Mouse (Mus musculus) midbrain, embryonic 16.5 days (tissue): ENCODE data around the gene Snapin. TPM values are rescaled to one million over a fixed set of nuclear protein-coding genes. Genes with fewer than 3 reads are reported as not detected.

Source experiments
- ATAC-seq: fragments of 200-750 bp; cut with Nextera tagmentation; 2 replicates; pipeline ENCODE4 v1.8.0; 2017; ENCODE audit warnings: moderate TSS enrichment
- H3K27ac ChIP-seq: fragments of 300-500 bp; sonication (generic); 2 replicates; pipeline ENCODE4 v1.5.1; 2014; ENCODE audit warnings: mild to moderate bottlenecking, low read length, mixed read lengths
- H3K27me3 ChIP-seq: fragments of 300-500 bp; sonication (generic); 2 replicates; pipeline ENCODE4 v1.6.1; 2014; ENCODE audit warnings: low read depth, low read length, mixed read lengths; ENCODE audit not compliant: control insufficient read depth, insufficient read depth
- H3K36me3 ChIP-seq: fragments of 300-500 bp; sonication (generic); 2 replicates; pipeline ENCODE4 v1.6.1; 2014; ENCODE audit warnings: mild to moderate bottlenecking, low read length, moderate library complexity, mixed read lengths; ENCODE audit not compliant: control insufficient read depth, insufficient read depth
- H3K4me1 ChIP-seq: fragments of 300-500 bp; sonication (generic); 2 replicates; pipeline ENCODE4 v1.6.1; 2014; ENCODE audit warnings: mild to moderate bottlenecking, low read length, mixed read lengths; ENCODE audit not compliant: control insufficient read depth, insufficient read depth
- H3K4me2 ChIP-seq: fragments of 300-500 bp; sonication (generic); 2 replicates; pipeline ENCODE4 v1.6.1; 2014; ENCODE audit warnings: mild to moderate bottlenecking, low read length, mixed read lengths
- H3K4me3 ChIP-seq: fragments of 300-500 bp; sonication (generic); 2 replicates; pipeline ENCODE4 v1.5.1; 2014; ENCODE audit warnings: low read depth, mild to moderate bottlenecking, low read length, moderate library complexity, mixed read lengths
- H3K9ac ChIP-seq: fragments of 300-500 bp; sonication (generic); 2 replicates; pipeline ENCODE4 v1.6.1; 2014; ENCODE audit warnings: low read depth, low read length, mixed read lengths
- H3K9me3 ChIP-seq: fragments of 300-500 bp; sonication (generic); replicated peaks from 2 replicates; pipeline ENCODE4 v1.6.1; 2014; ENCODE audit warnings: mild to moderate bottlenecking, low read length, mixed read lengths; ENCODE audit not compliant: control insufficient read depth, poor library complexity, severe bottlenecking
- WGBS: fragments of 180-500 bp; shearing (Covaris S2); extraction: QIAGEN DNeasy Blood & Tissue Kit; methylation state at CpG from one replicate; pipeline ENCODE4 v1.1.7; 2014; 5-methylcytosine and 5-hydroxymethylcytosine counted together
- polyA plus RNA-seq: library from polyadenylated mRNA; unstranded; fragments of >200 nt; fragmentation: Nextera tagmentation; extraction: Ambion mirVana; gene quantifications from 2 replicates; pipeline ENCODE4 v1.2.1, GENCODE M21; 2015

The Snapin gene
- polyA plus RNA-seq, 1 experiment from 2014 or later = 86.6 TPM

- Histone ChIP-seq H3K9ac (peak within 1 kb of the TSS; percentile 99), H3K9me3 (no peaks in the 10 kb centered on the region), H3K4me1 (peaks cover 20% of the 10 kb centered on the region), H3K4me3 (peak within 1 kb of the TSS; percentile 98), H3K4me2 (peak within 1 kb of the TSS; percentile 75), H3K36me3 (peaks cover 9% of the 10 kb centered on the region; the same call in 1 of the 2 replicates), H3K27me3 (peaks cover 18% of the 10 kb centered on the region), H3K27ac (peak within 1 kb of the TSS; percentile 98)
- WGBS = under 1% methylated on average over 65 of the region's 66 CpGs
- ATAC-seq = peak; percentile 91
These were observed 18.3 kb upstream of the Snapin start, which contains the start of gene Chtop for GRCm38 (mm10) chr3:90508950-90509746. Gene Chtop, minus strand, starts transcription at chr3:90509498.

GRCm38 (mm10) chr3:90508287-90508949 lies 17.6 kb upstream of the Snapin start:
- Histone ChIP-seq H3K36me3 (peaks cover 9% of the 10 kb centered on the region; the same call in 1 of the 2 replicates), H3K27me3 (peaks cover 10% of the 10 kb centered on the region), H3K9me3 (no peaks in the 10 kb centered on the region), H3K4me1 (peaks cover 24% of the 10 kb centered on the region), H3K27ac (peak overlapping the region; percentile 98), H3K4me2 (peak overlapping the region; percentile 75), H3K4me3 (peak overlapping the region; percentile 98), H3K9ac (peak overlapping the region; percentile 99)
- 3% methylated on average over 20 of the region's 20 CpGs for WGBS
- no peak for ATAC-seq

GRCm38 (mm10) chr3:90506362-90506761 lies 15.5 kb upstream of the Snapin start:
- Histone ChIP-seq H3K9me3 (no peaks in the 10 kb centered on the region), H3K36me3 (peaks cover 19% of the 10 kb centered on the region), H3K27me3 (no peaks in the 10 kb centered on the region), H3K9ac (no peak overlapping the region), H3K4me2 (no peak overlapping the region), H3K4me1 (peaks cover 26% of the 10 kb centered on the region), H3K27ac (no peak overlapping the region), H3K4me3 (no peak overlapping the region)
- 94% methylated on average over 3 of the region's 3 CpGs for WGBS
- ATAC-seq = no peak

GRCm38 (mm10) chr3:90505216-90505615 lies 14.4 kb upstream of the Snapin start:
- H3K4me2 ChIP-seq = no peak overlapping the region
- no peak overlapping the region for H3K27ac ChIP-seq
- H3K4me1 ChIP-seq = peaks cover 26% of the 10 kb centered on the region
- H3K9ac ChIP-seq = no peak overlapping the region
- H3K27me3 ChIP-seq = no peaks in the 10 kb centered on the region
- peaks cover 22% of the 10 kb centered on the region for H3K36me3 ChIP-seq
- H3K9me3 ChIP-seq = no peaks in the 10 kb centered on the region
- no peak for ATAC-seq
- 96% methylated on average over 5 of the region's 5 CpGs for WGBS
- H3K4me3 ChIP-seq = no peak overlapping the region

- peaks cover 24% of the 10 kb centered on the region for H3K4me1 ChIP-seq
- no peak for ATAC-seq
- no peak overlapping the region for H3K27ac ChIP-seq
- no peak overlapping the region for H3K9ac ChIP-seq
- H3K27me3 ChIP-seq = no peaks in the 10 kb centered on the region
- no peak overlapping the region for H3K4me3 ChIP-seq
- H3K4me2 ChIP-seq = no peak overlapping the region
- 67% methylated on average over 4 of the region's 4 CpGs for WGBS
- no peaks in the 10 kb centered on the region for H3K9me3 ChIP-seq
- peaks cover 26% of the 10 kb centered on the region for H3K36me3 ChIP-seq
These were observed 12.6 kb upstream of the Snapin start for GRCm38 (mm10) chr3:90503444-90503843.

GRCm38 (mm10) chr3:90497597-90497996 lies 6.8 kb upstream of the Snapin start:
- no peak overlapping the region for H3K4me3 ChIP-seq
- no peak overlapping the region for H3K9ac ChIP-seq
- H3K4me1 ChIP-seq = no peaks in the 10 kb centered on the region; the same call in 1 of the 2 replicates
- no peaks in the 10 kb centered on the region for H3K9me3 ChIP-seq
- no peak overlapping the region for H3K27ac ChIP-seq
- peaks cover 30% of the 10 kb centered on the region for H3K36me3 ChIP-seq
- ATAC-seq = no peak
- no peak overlapping the region for H3K4me2 ChIP-seq
- no peaks in the 10 kb centered on the region for H3K27me3 ChIP-seq

- no peaks in the 10 kb centered on the region for H3K27me3 ChIP-seq
- ATAC-seq = no peak
- no peak overlapping the region for H3K9ac ChIP-seq
- no peak overlapping the region for H3K4me3 ChIP-seq
- no peaks in the 10 kb centered on the region; the same call in 1 of the 2 replicates for H3K4me1 ChIP-seq
- no peaks in the 10 kb centered on the region for H3K9me3 ChIP-seq
- H3K27ac ChIP-seq = no peak overlapping the region
- H3K4me2 ChIP-seq = no peak overlapping the region
- 91% methylated on average over 7 of the region's 7 CpGs for WGBS
- H3K36me3 ChIP-seq = peaks cover 21% of the 10 kb centered on the region
These were observed 5.2 kb upstream of the Snapin start for GRCm38 (mm10) chr3:90495850-90496525.

- WGBS = 59% methylated on average over 4 of the region's 4 CpGs
- Histone ChIP-seq H3K9ac (no peak overlapping the region), H3K9me3 (no peaks in the 10 kb centered on the region), H3K4me1 (peaks cover 6% of the 10 kb centered on the region), H3K27ac (0 out of 2 replicates have a peak overlapping the region, but pooled peaks have one; percentile 33), H3K27me3 (no peaks in the 10 kb centered on the region), H3K36me3 (peaks cover 20% of the 10 kb centered on the region), H3K4me3 (no peak overlapping the region), H3K4me2 (no peak overlapping the region)
- no peak for ATAC-seq
These were observed 3.2 kb upstream of the Snapin start for GRCm38 (mm10) chr3:90493831-90494540.
